Mouse (Mus musculus) hindbrain, embryonic 13.5 days (tissue): ENCODE data around the gene Adam19. TPM values are rescaled to one million over a fixed set of nuclear protein-coding genes. Genes with fewer than 3 reads are reported as not detected.

Source experiments
- ATAC-seq: fragments of 200-750 bp; cut with Nextera tagmentation; 2 replicates; pipeline ENCODE4 v1.8.0; 2017; ENCODE audit warnings: moderate TSS enrichment; ENCODE audit not compliant: low FRiP score
- H3K27ac ChIP-seq: fragments of 300-500 bp; sonication (generic); 2 replicates; pipeline ENCODE4 v1.5.1; 2015; ENCODE audit warnings: inconsistent platforms, mild to moderate bottlenecking, moderate library complexity
- H3K27me3 ChIP-seq: fragments of 300-500 bp; sonication (generic); 2 replicates; pipeline ENCODE4 v1.6.1; 2015; ENCODE audit warnings: mild to moderate bottlenecking, inconsistent platforms
- H3K36me3 ChIP-seq: fragments of 300-500 bp; sonication (generic); 2 replicates; pipeline ENCODE4 v1.6.1; 2015; ENCODE audit warnings: mild to moderate bottlenecking, inconsistent platforms
- H3K4me1 ChIP-seq: fragments of 300-500 bp; sonication (generic); replicated peaks from 2 replicates; pipeline ENCODE4 v1.6.1; 2015; ENCODE audit warnings: inconsistent platforms
- H3K4me2 ChIP-seq: fragments of 300-500 bp; sonication (generic); 2 replicates; pipeline ENCODE4 v1.6.1; 2015; ENCODE audit warnings: inconsistent platforms, mild to moderate bottlenecking, moderate library complexity
- H3K4me3 ChIP-seq: fragments of 300-500 bp; sonication (generic); 2 replicates; pipeline ENCODE4 v1.5.1; 2015; ENCODE audit warnings: mild to moderate bottlenecking, inconsistent platforms
- H3K9ac ChIP-seq: fragments of 300-500 bp; sonication (generic); 2 replicates; pipeline ENCODE4 v1.6.1; 2015; ENCODE audit warnings: mild to moderate bottlenecking, inconsistent platforms
- H3K9me3 ChIP-seq: fragments of 300-500 bp; sonication (generic); 2 replicates; pipeline ENCODE4 v1.6.1; 2016; ENCODE audit warnings: inconsistent platforms
- WGBS: fragments of 180-500 bp; shearing (Covaris S2); methylation state at CpG from one replicate; pipeline ENCODE4 v1.1.7; 2015; 5-methylcytosine and 5-hydroxymethylcytosine counted together
- polyA plus RNA-seq: library from polyadenylated mRNA; unstranded; fragments of >200 nt; fragmentation: Nextera tagmentation; extraction: Ambion mirVana; gene quantifications from 2 replicates; pipeline ENCODE4 v1.2.1, GENCODE M21; 2015

Adam19 gene
- polyA plus RNA-seq, 1 experiment from 2014 or later, result 13.2 TPM

- H3K4me1 ChIP-seq, result no peaks in the 10 kb centered on the region
- H3K4me2 ChIP-seq, result no peak overlapping the region
- no peak overlapping the region for H3K27ac ChIP-seq
- no peak overlapping the region for H3K9ac ChIP-seq
- H3K4me3 ChIP-seq, result no peak overlapping the region
- no peaks in the 10 kb centered on the region for H3K27me3 ChIP-seq
- no peak for ATAC-seq
- H3K36me3 ChIP-seq, result peaks cover 62% of the 10 kb centered on the region
- 94% methylated on average over 10 of the region's 10 CpGs for WGBS
- no peaks in the 10 kb centered on the region for H3K9me3 ChIP-seq
Observed at GRCm38 (mm10) chr11:46120084-46120483, 64.3 kb downstream of the Adam19 start.

GRCm38 (mm10) chr11:46121666-46122065 is 65.9 kb downstream of the Adam19 start:
- WGBS, result 88% methylated on average over 4 of the region's 4 CpGs
- Histone ChIP-seq H3K27me3 (no peaks in the 10 kb centered on the region), H3K27ac (no peak overlapping the region), H3K4me1 (no peaks in the 10 kb centered on the region), H3K4me2 (no peak overlapping the region), H3K9me3 (no peaks in the 10 kb centered on the region), H3K36me3 (peaks cover 65% of the 10 kb centered on the region), H3K4me3 (no peak overlapping the region), H3K9ac (no peak overlapping the region)
- no peak for ATAC-seq

GRCm38 (mm10) chr11:46122875-46123274 is 67.1 kb downstream of the Adam19 start:
- Histone ChIP-seq H3K27me3 (no peaks in the 10 kb centered on the region), H3K4me3 (no peak overlapping the region), H3K9ac (no peak overlapping the region), H3K36me3 (peaks cover 73% of the 10 kb centered on the region), H3K9me3 (no peaks in the 10 kb centered on the region), H3K4me1 (no peaks in the 10 kb centered on the region), H3K27ac (no peak overlapping the region), H3K4me2 (no peak overlapping the region)
- ATAC-seq, result no peak
- WGBS, result 81% methylated on average over 4 of the region's 4 CpGs

GRCm38 (mm10) chr11:46123328-46123866 is 67.6 kb downstream of the Adam19 start:
- no peaks in the 10 kb centered on the region for H3K4me1 ChIP-seq
- H3K4me3 ChIP-seq, result no peak overlapping the region
- no peaks in the 10 kb centered on the region for H3K9me3 ChIP-seq
- WGBS, result 97% methylated on average over 8 of the region's 8 CpGs
- H3K9ac ChIP-seq, result no peak overlapping the region
- no peak for ATAC-seq
- H3K27ac ChIP-seq, result no peak overlapping the region
- H3K27me3 ChIP-seq, result no peaks in the 10 kb centered on the region
- H3K36me3 ChIP-seq, result peaks cover 73% of the 10 kb centered on the region
- H3K4me2 ChIP-seq, result no peak overlapping the region

GRCm38 (mm10) chr11:46125093-46125834 is 69.5 kb downstream of the Adam19 start:
- no peak overlapping the region for H3K27ac ChIP-seq
- no peak overlapping the region for H3K4me2 ChIP-seq
- no peaks in the 10 kb centered on the region for H3K27me3 ChIP-seq
- no peak for ATAC-seq
- H3K4me3 ChIP-seq, result no peak overlapping the region
- no peaks in the 10 kb centered on the region for H3K9me3 ChIP-seq
- 91% methylated on average over 12 of the region's 12 CpGs for WGBS
- no peaks in the 10 kb centered on the region for H3K4me1 ChIP-seq
- peaks cover 64% of the 10 kb centered on the region for H3K36me3 ChIP-seq
- no peak overlapping the region for H3K9ac ChIP-seq

- no peak overlapping the region for H3K27ac ChIP-seq
- no peak overlapping the region for H3K4me3 ChIP-seq
- no peaks in the 10 kb centered on the region for H3K9me3 ChIP-seq
- 95% methylated on average over 7 of the region's 7 CpGs for WGBS
- H3K4me1 ChIP-seq, result no peaks in the 10 kb centered on the region
- no peaks in the 10 kb centered on the region for H3K27me3 ChIP-seq
- ATAC-seq, result no peak
- H3K36me3 ChIP-seq, result peaks cover 70% of the 10 kb centered on the region
- H3K9ac ChIP-seq, result no peak overlapping the region
- no peak overlapping the region for H3K4me2 ChIP-seq
Observed at GRCm38 (mm10) chr11:46125835-46126229, 70.0 kb downstream of the Adam19 start.

- no peak overlapping the region for H3K4me2 ChIP-seq
- H3K4me1 ChIP-seq, result no peaks in the 10 kb centered on the region
- H3K9ac ChIP-seq, result no peak overlapping the region
- H3K27ac ChIP-seq, result no peak overlapping the region
- H3K9me3 ChIP-seq, result no peaks in the 10 kb centered on the region
- no peak for ATAC-seq
- H3K27me3 ChIP-seq, result no peaks in the 10 kb centered on the region
- no peak overlapping the region for H3K4me3 ChIP-seq
- H3K36me3 ChIP-seq, result peaks cover 70% of the 10 kb centered on the region
- WGBS, result 95% methylated on average over 7 of the region's 7 CpGs
Observed at GRCm38 (mm10) chr11:46126317-46126716, 70.5 kb downstream of the Adam19 start.

- H3K27ac ChIP-seq, result no peak overlapping the region
- WGBS, result 93% methylated on average over 11 of the region's 11 CpGs
- H3K27me3 ChIP-seq, result no peaks in the 10 kb centered on the region
- no peak for ATAC-seq
- H3K36me3 ChIP-seq, result peaks cover 71% of the 10 kb centered on the region
- no peak overlapping the region for H3K4me3 ChIP-seq
- H3K9ac ChIP-seq, result no peak overlapping the region
- no peaks in the 10 kb centered on the region for H3K9me3 ChIP-seq
- H3K4me1 ChIP-seq, result no peaks in the 10 kb centered on the region
- no peak overlapping the region for H3K4me2 ChIP-seq
Observed at GRCm38 (mm10) chr11:46126827-46127410, 71.1 kb downstream of the Adam19 start.

GRCm38 (mm10) chr11:46127621-46128547 is 72.1 kb downstream of the Adam19 start:
- Histone ChIP-seq H3K4me2 (no peak overlapping the region), H3K9me3 (no peaks in the 10 kb centered on the region), H3K36me3 (peaks cover 68% of the 10 kb centered on the region), H3K9ac (no peak overlapping the region), H3K4me1 (no peaks in the 10 kb centered on the region), H3K27me3 (no peaks in the 10 kb centered on the region), H3K27ac (no peak overlapping the region), H3K4me3 (no peak overlapping the region)
- ATAC-seq, result no peak
- WGBS, result 85% methylated on average over 15 of the region's 15 CpGs

- WGBS, result 73% methylated on average over 9 of the region's 9 CpGs
- H3K4me1 ChIP-seq, result no peaks in the 10 kb centered on the region
- H3K9ac ChIP-seq, result no peak overlapping the region
- H3K9me3 ChIP-seq, result no peaks in the 10 kb centered on the region
- H3K4me2 ChIP-seq, result no peak overlapping the region
- no peaks in the 10 kb centered on the region for H3K27me3 ChIP-seq
- peaks cover 62% of the 10 kb centered on the region for H3K36me3 ChIP-seq
- H3K4me3 ChIP-seq, result no peak overlapping the region
- ATAC-seq, result no peak
- no peak overlapping the region for H3K27ac ChIP-seq
Observed at GRCm38 (mm10) chr11:46128548-46128945, 72.8 kb downstream of the Adam19 start.

- no peak for ATAC-seq
- Histone ChIP-seq H3K9ac (no peak overlapping the region), H3K36me3 (peaks cover 63% of the 10 kb centered on the region), H3K27me3 (no peaks in the 10 kb centered on the region), H3K4me3 (no peak overlapping the region), H3K9me3 (no peaks in the 10 kb centered on the region), H3K4me2 (no peak overlapping the region), H3K4me1 (no peaks in the 10 kb centered on the region), H3K27ac (no peak overlapping the region)
- 94% methylated on average over 17 of the region's 17 CpGs for WGBS
Observed at GRCm38 (mm10) chr11:46131022-46131986, 75.5 kb downstream of the Adam19 start.
